8 mouse cellular contexts compared by ENCODE assay signal in genomic region chr6:54595330-54595878, GRCm38 (mm10). TPM values are rescaled to one million over a fixed set of nuclear protein-coding genes. Genes with fewer than 3 reads are reported as not detected.
DNase-seq lines count a peak whose midpoint lies in the region; ATAC-seq and TF ChIP-seq lines count a peak whose summit lies in the region.

No protein-coding gene starts in this region.

- peak overlapping the region; percentile 69 for H3K4me3 ChIP-seq in heart, postnatal 0 days (ENCODE audit: low read depth, low read length)
- H3K4me3 ChIP-seq in hindbrain, embryonic 10.5 days = peak overlapping the region; percentile 86
- H3K4me3 ChIP-seq in midbrain, embryonic 12.5 days = peak overlapping the region; percentile 91

- no peak for TF ChIP-seq EP300 in heart, postnatal 0 days (IDR thresholded peaks at IDR 0.05; ENCODE audit: low read depth)

- peak overlapping the region; percentile 87 for H3K4me2 ChIP-seq in heart, postnatal 0 days (ENCODE audit: low read depth, low read length)
- peak overlapping the region; percentile 54 for H3K4me2 ChIP-seq in midbrain, embryonic 12.5 days (replicated peaks)

- WGBS in heart, postnatal 0 days = under 1% methylated on average over 48 of the region's 48 CpGs
- WGBS in hindbrain, embryonic 10.5 days = under 1% methylated on average over 48 of the region's 48 CpGs
- WGBS in midbrain, embryonic 12.5 days = under 1% methylated on average over 47 of the region's 48 CpGs

- H3K27me3 ChIP-seq in heart, postnatal 0 days (ENCODE audit: control insufficient read depth, insufficient read depth, low read length) = no peaks in the 10 kb centered on the region
- no peaks in the 10 kb centered on the region for H3K27me3 ChIP-seq in Patski
- H3K27me3 ChIP-seq in hindbrain, embryonic 10.5 days (ENCODE audit: insufficient read depth, poor library complexity, severe bottlenecking) = no peaks in the 10 kb centered on the region
- H3K27me3 ChIP-seq in midbrain, embryonic 12.5 days = no peaks in the 10 kb centered on the region

- peaks cover 18% of the 10 kb centered on the region for H3K4me1 ChIP-seq in heart, postnatal 0 days (ENCODE audit: control insufficient read depth, insufficient read depth)
- peaks cover 59% of the 10 kb centered on the region for H3K4me1 ChIP-seq in hindbrain, embryonic 10.5 days (replicated peaks)
- H3K4me1 ChIP-seq in midbrain, embryonic 12.5 days = peaks cover 41% of the 10 kb centered on the region

- CTCF ChIA-PET in Patski (lab: Charles Lee) = interaction anchor here (1.4 to 1.6 kb wide), 3 partner anchors 8 to 61 kb away, joined by 3 to 4 read pairs (median 3); no protein-coding TSS in a partner anchor

- no peak for DNase-seq in heart, postnatal 0 days (ENCODE audit: low spot score)
- no peak for DNase-seq in heart, adult 11 months
- DNase-seq in Patski (ENCODE audit: low read depth, low spot score) = no peak
- DNase-seq in hindbrain, embryonic 10.5 days (ENCODE audit: low spot score) = no peak
- DNase-seq in gastrocnemius, postnatal 14 days = no peak
- no peak for DNase-seq in retina, embryonic 14.5 days (ENCODE audit: low spot score)
- no peak for DNase-seq in kidney, postnatal 14 days

- H3K27ac ChIP-seq in heart, postnatal 0 days (ENCODE audit: low read depth) = peak overlapping the region; percentile 67
- peak overlapping the region; percentile 92 for H3K27ac ChIP-seq in hindbrain, embryonic 10.5 days
- H3K27ac ChIP-seq in midbrain, embryonic 12.5 days (replicated peaks) = peak overlapping the region; percentile 77

- no peaks in the 10 kb centered on the region for H3K9me3 ChIP-seq in heart, postnatal 0 days (replicated peaks; ENCODE audit: control insufficient read depth, low read length)
- H3K9me3 ChIP-seq in hindbrain, embryonic 10.5 days = no peaks in the 10 kb centered on the region
- H3K9me3 ChIP-seq in midbrain, embryonic 12.5 days = no peaks in the 10 kb centered on the region

- in situ Hi-C loops in Patski (cut with MboI; ENCODE audit: low pct_unique_long_range_greater_than_20kb) = loop anchor here (10.0 kb wide), 2 partner anchors 399 to 569 kb away; partner anchors contain the start of gene Ggct

- peak; percentile 6 for ATAC-seq in heart, postnatal 0 days (ENCODE audit: insufficient read depth, low read depth)
- ATAC-seq in Patski = peak; percentile 18
- no peak; the same call in 1 of the 2 replicates for ATAC-seq in midbrain, embryonic 12.5 days (ENCODE audit: low FRiP score, low read depth)

- POLR2A ChIA-PET in Patski (lab: Charles Lee) = interaction anchor here (0.6 to 0.8 kb wide), 2 partner anchors 21 to 157 kb away, joined by 3 to 5 read pairs; no protein-coding TSS in a partner anchor

- H3K36me3 ChIP-seq in heart, postnatal 0 days (replicated peaks; ENCODE audit: control insufficient read depth, insufficient read depth, low read length) = no peaks in the 10 kb centered on the region
- no peaks in the 10 kb centered on the region for H3K36me3 ChIP-seq in hindbrain, embryonic 10.5 days
- H3K36me3 ChIP-seq in midbrain, embryonic 12.5 days = no peaks in the 10 kb centered on the region

- no peak for TF ChIP-seq CTCF in heart, postnatal 0 days (IDR thresholded peaks at IDR 0.05; ENCODE audit: low read depth)
- no peak for TF ChIP-seq CTCF in Patski (IDR thresholded peaks at IDR 0.05)

- H3K9ac ChIP-seq in heart, postnatal 0 days (replicated peaks; ENCODE audit: low read depth, low read length) = peak overlapping the region; percentile 67
- H3K9ac ChIP-seq in midbrain, embryonic 12.5 days (replicated peaks) = peak overlapping the region; percentile 90

- intact Hi-C loops in gastrocnemius, postnatal 14 days (cut with DNase I; ENCODE audit: low total_unique reads) = no loop called here

RNA-seq across cellular contexts. Expression of gene Plekha8, which starts 0.5 kb away (rescaled TPM):
- 6.3 and 10.0 TPM in 2 replicates for total RNA-seq in heart, postnatal 0 days (2014; rRNA removed; ENCODE audit: low replicate concordance)
- 5.2 and 5.3 TPM in 2 replicates for polyA plus RNA-seq in heart, postnatal 0 days (2015; fragmentation: Nextera tagmentation; extraction: Ambion mirVana)
- polyA plus RNA-seq in Patski (2021) = 9.6 TPM
- polyA plus RNA-seq in hindbrain, embryonic 10.5 days (2016; fragmentation: Nextera tagmentation; extraction: Ambion mirVana) = 13.8 and 17.4 TPM in 2 replicates
- 16.8 and 21.5 TPM in 2 replicates for polyA plus RNA-seq in midbrain, embryonic 12.5 days (2016; fragmentation: Nextera tagmentation; extraction: Ambion mirVana)
- total RNA-seq in gastrocnemius, postnatal 14 days (2021) = 1 to 10 TPM; 4.7 to 6.2 TPM

RNA-seq across cellular contexts. Expression of gene Fkbp14, which starts 1.7 kb away (rescaled TPM):
- 16.4 and 27.3 TPM in 2 replicates for total RNA-seq in heart, postnatal 0 days (2014; rRNA removed; ENCODE audit: low replicate concordance)
- polyA plus RNA-seq in heart, postnatal 0 days (2015; fragmentation: Nextera tagmentation; extraction: Ambion mirVana) = 11.8 and 14.2 TPM in 2 replicates
- polyA plus RNA-seq in Patski (2021) = 21.6 TPM
- 9.3 and 12.4 TPM in 2 replicates for polyA plus RNA-seq in hindbrain, embryonic 10.5 days (2016; fragmentation: Nextera tagmentation; extraction: Ambion mirVana)
- polyA plus RNA-seq in midbrain, embryonic 12.5 days (2016; fragmentation: Nextera tagmentation; extraction: Ambion mirVana) = 15.7 and 16.3 TPM in 2 replicates
- total RNA-seq in gastrocnemius, postnatal 14 days (2021) = 10 to 100 TPM; 14.4 to 14.7 TPM

RNA-seq across cellular contexts. Expression of gene Scrn1, which starts 29.1 kb away (rescaled TPM):
- total RNA-seq in heart, postnatal 0 days (2014; rRNA removed; ENCODE audit: low replicate concordance) = 8.9 and 14.5 TPM in 2 replicates
- 7.4 and 8.3 TPM in 2 replicates for polyA plus RNA-seq in heart, postnatal 0 days (2015; fragmentation: Nextera tagmentation; extraction: Ambion mirVana)
- polyA plus RNA-seq in Patski (2021) = 5.2 TPM
- polyA plus RNA-seq in hindbrain, embryonic 10.5 days (2016; fragmentation: Nextera tagmentation; extraction: Ambion mirVana) = 42.9 and 60.0 TPM in 2 replicates
- 83.8 and 86.4 TPM in 2 replicates for polyA plus RNA-seq in midbrain, embryonic 12.5 days (2016; fragmentation: Nextera tagmentation; extraction: Ambion mirVana)
- total RNA-seq in gastrocnemius, postnatal 14 days (2021) = 1 to 10 TPM; 5.8 to 9.7 TPM
